Mouse (Mus musculus): Measurements from ENCODE around the gene Gm3259. TPM values are rescaled to one million over a fixed set of nuclear protein-coding genes. Genes with fewer than 3 reads are reported as not detected.

The Gm3259 gene
- not detected in 2 replicates for polyA plus RNA-seq (2012; rRNA removed)

DNA sequence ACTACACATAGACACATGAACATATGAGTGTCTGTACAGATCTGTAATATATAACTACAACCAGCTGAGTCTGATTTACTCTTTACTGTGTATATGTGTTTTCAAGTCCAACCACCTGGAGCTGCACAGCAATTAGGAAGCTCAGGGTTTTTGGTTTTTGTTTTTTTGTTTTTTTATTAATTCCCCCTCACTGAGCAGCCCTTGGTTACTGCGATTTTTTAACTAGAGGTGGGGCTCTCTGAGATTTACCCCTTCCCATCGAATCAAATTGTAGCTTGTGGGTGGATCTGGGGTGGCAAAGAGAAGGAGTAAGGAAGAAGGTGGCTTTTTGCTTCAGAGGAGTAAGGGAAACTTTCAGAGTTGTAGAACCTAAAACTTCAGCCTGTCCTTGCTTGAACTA lies at the start of gene Gm3259:
Gene Gm3259, plus strand, starts transcription at position 301 of the 400 bp plus-strand sequence.

DNA sequence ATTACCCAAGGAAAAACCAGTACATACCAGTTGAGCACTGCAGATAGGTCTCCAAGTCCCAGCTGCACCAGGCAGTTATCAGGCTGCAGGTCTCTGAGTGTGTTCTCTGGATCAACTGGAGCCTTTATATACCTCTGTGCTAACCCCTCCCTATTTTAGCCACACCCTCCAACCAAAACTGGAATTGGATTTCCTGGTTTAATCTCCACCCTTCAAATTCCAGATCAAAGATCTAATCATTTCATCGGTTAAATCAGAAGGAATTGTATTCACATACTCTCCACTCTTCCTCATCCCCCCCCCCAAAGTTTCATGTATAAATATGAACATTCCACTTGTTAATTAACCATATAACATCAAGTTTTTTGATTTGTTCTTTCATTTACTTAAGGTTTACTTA lies 33.0 kb upstream of the Gm3259 start, which contains the start of gene Gm10424:
Gene Gm10424, minus strand, starts transcription at position 101 of the 400 bp plus-strand sequence.

Other genes starting within 250 kb of the Gm3259 start
- not detected in 2 replicates for gene Gm7942, start 199.0 kb upstream of the Gm3259 start, polyA plus RNA-seq (2012; rRNA removed)
- gene Gm16513, start 123.3 kb upstream of the Gm3259 start, polyA plus RNA-seq (2012; rRNA removed) = not detected in 2 replicates
- gene Gm10424, start 33.1 kb upstream of the Gm3259 start, polyA plus RNA-seq (2012; rRNA removed) = not detected in 2 replicates
- not detected in 2 replicates for gene D5Ertd577e, start 150.9 kb downstream of the Gm3259 start, polyA plus RNA-seq (2012; rRNA removed)
- gene Gm3286, start 204.8 kb downstream of the Gm3259 start, polyA plus RNA-seq (2012; rRNA removed) = not detected in 2 replicates

Measured in colon, adult 2 months (tissue).